Mouse (Mus musculus) ES-Bruce4 (cell line): ENCODE results near the gene Prkar2a.

ENCODE experiments used
- CTCF ChIP-seq: IDR thresholded peaks from one replicate; pipeline ENCODE4 v1.8.1; 2011; ENCODE audit warnings: low read depth, low read length
- EP300 ChIP-seq: IDR thresholded peaks from 2 replicates; pipeline ENCODE4 v1.6.1; 2011; ENCODE audit warnings: low read depth, low read length; ENCODE audit not compliant: insufficient read depth
- POLR2A ChIP-seq: IDR thresholded peaks from one replicate; pipeline ENCODE4 v1.8.1; 2011; ENCODE audit warnings: low read length; ENCODE audit not compliant: insufficient read depth

DNA sequence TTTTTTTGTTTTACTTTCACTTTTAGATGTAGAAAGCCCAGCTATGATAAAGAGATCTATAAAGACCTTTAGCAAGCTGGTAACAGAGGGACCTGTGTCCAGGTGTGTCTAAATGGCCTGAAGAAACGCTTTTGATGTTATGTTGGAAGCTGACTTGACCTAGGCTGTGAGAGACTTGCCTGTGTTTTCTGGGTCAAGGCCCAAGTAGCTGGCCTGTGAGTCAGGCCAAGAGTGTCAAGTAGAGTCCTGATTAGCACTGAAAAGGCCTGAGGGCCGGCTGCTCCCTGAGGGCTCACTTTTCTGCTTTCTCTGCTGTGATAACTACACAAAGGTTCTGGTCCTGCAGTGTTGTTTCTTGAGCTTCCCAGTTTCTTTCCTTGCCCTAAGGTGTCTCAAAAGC, 1.4 kb upstream of the Prkar2a start:
- TF ChIP-seq POLR2A: no peak
- no peak for TF ChIP-seq CTCF
- TF ChIP-seq EP300: no peak
